Mouse (Mus musculus): ENCODE measurements around the gene Zmynd8.

The Zmynd8 gene

GRCm38 (mm10) chr2:165879403-165880178, 19.2 kb downstream of the Zmynd8 start:
- DNase-seq (ENCODE audit: low read depth) = no peak

GRCm38 (mm10) chr2:165878907-165879361, 19.9 kb downstream of the Zmynd8 start:
- no peak for DNase-seq (ENCODE audit: low read depth)

GRCm38 (mm10) chr2:165878021-165878585, 20.7 kb downstream of the Zmynd8 start:
- DNase-seq (ENCODE audit: low read depth) = no peak

- no peak for DNase-seq (ENCODE audit: low read depth)
Measured at GRCm38 (mm10) chr2:165877180-165877579, 21.6 kb downstream of the Zmynd8 start.

- DNase-seq (ENCODE audit: low read depth) = no peak
Measured at GRCm38 (mm10) chr2:165876201-165876918, 22.5 kb downstream of the Zmynd8 start.

- DNase-seq (ENCODE audit: low read depth) = no peak
Measured at GRCm38 (mm10) chr2:165875406-165875955, 23.3 kb downstream of the Zmynd8 start.

GRCm38 (mm10) chr2:165874461-165875339, 24.1 kb downstream of the Zmynd8 start:
- DNase-seq (ENCODE audit: low read depth) = no peak

- no peak for DNase-seq (ENCODE audit: low read depth)
Measured at GRCm38 (mm10) chr2:165873777-165874176, 25.0 kb downstream of the Zmynd8 start.

- no peak for DNase-seq (ENCODE audit: low read depth)
Measured at GRCm38 (mm10) chr2:165873196-165873595, 25.6 kb downstream of the Zmynd8 start.

GRCm38 (mm10) chr2:165869257-165869656, 29.6 kb downstream of the Zmynd8 start:
- DNase-seq (ENCODE audit: low read depth) = no peak

GRCm38 (mm10) chr2:165868522-165869175, 30.2 kb downstream of the Zmynd8 start:
- DNase-seq (ENCODE audit: low read depth) = no peak

GRCm38 (mm10) chr2:165867549-165867948, 31.3 kb downstream of the Zmynd8 start:
- no peak for DNase-seq (ENCODE audit: low read depth)

- DNase-seq (ENCODE audit: low read depth) = no peak
Measured at GRCm38 (mm10) chr2:165866951-165867387, 31.8 kb downstream of the Zmynd8 start.

GRCm38 (mm10) chr2:165866412-165866811, 32.4 kb downstream of the Zmynd8 start:
- DNase-seq (ENCODE audit: low read depth) = no peak

GRCm38 (mm10) chr2:165864769-165865168, 34.0 kb downstream of the Zmynd8 start:
- DNase-seq (ENCODE audit: low read depth) = no peak

- no peak for DNase-seq (ENCODE audit: low read depth)
Measured at GRCm38 (mm10) chr2:165861683-165862594, 36.9 kb downstream of the Zmynd8 start.

- DNase-seq (ENCODE audit: low read depth) = no peak
Measured at GRCm38 (mm10) chr2:165860962-165861682, 37.7 kb downstream of the Zmynd8 start.

GRCm38 (mm10) chr2:165860447-165860846, 38.4 kb downstream of the Zmynd8 start:
- DNase-seq (ENCODE audit: low read depth) = no peak

Data from c-Kit-positive CD71-positive TER-119-negative erythroid progenitor cells, embryonic 14.5 days (primary cell).